10 mouse cellular contexts compared by ENCODE assay signal in the genomic region with DNA sequence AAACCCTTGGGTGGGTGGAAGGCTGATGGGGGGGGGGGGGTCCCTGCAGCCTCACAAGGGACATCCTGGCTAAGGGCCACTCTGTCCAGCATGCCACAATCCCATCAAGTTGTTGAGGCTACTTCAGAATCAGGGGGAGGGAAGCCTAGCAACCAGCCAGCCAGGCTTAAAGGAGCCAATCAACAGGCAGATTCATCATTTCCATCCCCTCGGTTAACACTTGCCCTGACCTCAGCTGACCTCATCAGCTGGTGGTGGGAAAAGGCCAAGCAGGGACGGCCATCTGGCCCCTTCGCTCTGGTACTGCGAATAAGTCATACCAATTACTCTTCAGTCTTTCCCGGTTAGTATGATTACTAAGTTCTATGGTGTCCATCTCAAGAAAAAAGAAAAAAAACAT. TPM values are rescaled to one million over a fixed set of nuclear protein-coding genes. Genes with fewer than 3 reads are reported as not detected.
DNase-seq lines count a peak whose midpoint lies in the region; ATAC-seq and TF ChIP-seq lines count a peak whose summit lies in the region.
"Had no signal": no experiment of that assay in that cellular context is flagged by ENCODE, and none has a peak within 500 bp of the region (broad histone marks: within the 10 kb centered on the region; RNA-seq: fewer than 3 reads in every experiment).

No protein-coding gene starts in this region.

- TF ChIP-seq CTCF in stomach, postnatal 0 days (IDR thresholded peaks at IDR 0.05; ENCODE audit: low read depth), result no peak

- H3K36me3 ChIP-seq in limb, embryonic 11.5 days (ENCODE audit: control insufficient read depth, insufficient read depth, low read length), result peaks cover 4% of the 10 kb centered on the region; the same call in 1 of the 2 replicates
- no peaks in the 10 kb centered on the region for H3K36me3 ChIP-seq in stomach, postnatal 0 days (ENCODE audit: control insufficient read depth, insufficient read depth, low read length)

- peaks cover 44% of the 10 kb centered on the region for H3K4me1 ChIP-seq in limb, embryonic 11.5 days (ENCODE audit: control insufficient read depth, insufficient read depth, low read length)
- peaks cover 2% of the 10 kb centered on the region; the same call in 1 of the 2 replicates for H3K4me1 ChIP-seq in stomach, postnatal 0 days (replicated peaks; ENCODE audit: control insufficient read depth, insufficient read depth)

- intact Hi-C loops in left cerebral cortex, postnatal 14 days (cut with DNase I), result no loop called here

- no peak for ATAC-seq in limb, embryonic 11.5 days (ENCODE audit: insufficient number of reproducible peaks, low FRiP score, low TSS enrichment, low read depth)
- ATAC-seq in stomach, postnatal 0 days (ENCODE audit: low FRiP score, low TSS enrichment), result no peak
- ATAC-seq: Patski had no signal

- no peaks in the 10 kb centered on the region for H3K27me3 ChIP-seq in limb, embryonic 11.5 days (ENCODE audit: control insufficient read depth, insufficient read depth, low read length)
- H3K27me3 ChIP-seq in stomach, postnatal 0 days (ENCODE audit: control insufficient read depth, insufficient read depth, low read length), result no peaks in the 10 kb centered on the region
- H3K27me3 ChIP-seq: Patski had no signal

- no peak overlapping the region for H3K27ac ChIP-seq in limb, embryonic 11.5 days (replicated peaks; ENCODE audit: low read depth, low read length)
- no peak overlapping the region for H3K27ac ChIP-seq in stomach, postnatal 0 days (replicated peaks)

- H3K4me2 ChIP-seq in limb, embryonic 11.5 days (ENCODE audit: low read depth, severe bottlenecking), result no peak overlapping the region
- no peak overlapping the region for H3K4me2 ChIP-seq in stomach, postnatal 0 days (replicated peaks; ENCODE audit: low read depth)

- no peak for TF ChIP-seq EP300 in stomach, postnatal 0 days (optimal IDR thresholded peaks at IDR 0.05)

- H3K9me3 ChIP-seq in limb, embryonic 11.5 days (ENCODE audit: control insufficient read depth, low read length), result no peaks in the 10 kb centered on the region
- H3K9me3 ChIP-seq in stomach, postnatal 0 days (ENCODE audit: control insufficient read depth, low read length), result no peaks in the 10 kb centered on the region

- H3K9ac ChIP-seq in limb, embryonic 11.5 days (ENCODE audit: low read length), result no peak overlapping the region; the same call in 1 of the 2 replicates
- H3K9ac ChIP-seq in stomach, postnatal 0 days (ENCODE audit: low read length), result no peak overlapping the region

- H3K4me3 ChIP-seq in limb, embryonic 11.5 days (ENCODE audit: low read depth, low read length), result no peak overlapping the region
- H3K4me3 ChIP-seq in stomach, postnatal 0 days (ENCODE audit: low read depth, low read length), result no peak overlapping the region

- 9% methylated on average over 5 of the region's 5 CpGs for WGBS in limb, embryonic 11.5 days
- whole genome bisulfite sequencing in stomach, postnatal 0 days, result 55% methylated on average over 5 of the region's 5 CpGs

- DNase-seq in gastrocnemius, postnatal 10 days, result peak; percentile 33
- DNase-seq in gastrocnemius, adult 8-10 months (ENCODE audit: low spot score in 2 of 2), result no peak
- peak; percentile 48 for DNase-seq in MN1 (ENCODE audit: low spot score)
- DNase-seq in embryo, embryonic 11 days, result peak; percentile 66
- peak; percentile 39 for DNase-seq in limb, embryonic 11.5 days (ENCODE audit: low spot score)
- DNase-seq in stomach, postnatal 0 days (ENCODE audit: low spot score), result no peak
- no peak for DNase-seq in ovary, adult 18-20 months (ENCODE audit: low spot score)
- DNase-seq in left cerebral cortex, postnatal 14 days (ENCODE audit: low spot score in 2 of 2), result no peak
- DNase-seq: lung, postnatal 4 days had no signal

RNA-seq across cellular contexts. Expression of a gene that starts 44.8 kb away (rescaled TPM):
- 10 to 100 TPM; 25.1 to 32.1 TPM for total RNA-seq in gastrocnemius, postnatal 10 days (2021)
- total RNA-seq in gastrocnemius, adult 8-10 months (2022), result 10 to 100 TPM; 14.2 to 17.6 (median 16.4) TPM
- 138 and 143 TPM in 2 replicates for polyA plus RNA-seq in limb, embryonic 11.5 days (2014; fragmentation: Nextera tagmentation; extraction: Ambion mirVana)
- polyA plus RNA-seq in stomach, postnatal 0 days (2015; fragmentation: Nextera tagmentation; extraction: Ambion mirVana), result 49.4 and 52.5 TPM in 2 replicates
- 10 to 100 TPM; 74.1 to 81.2 TPM for total RNA-seq in left cerebral cortex, postnatal 14 days (2021)

Comparison
In these comparisons a context has a peak if more than half of its experiments do, and no peak if none do; other contexts are left out.
1. DNase-seq: peak in gastrocnemius, postnatal 10 days (single experiment), MN1 (single experiment), embryo, embryonic 11 days (single experiment) and limb, embryonic 11.5 days (single experiment); none in gastrocnemius, adult 8-10 months (0 of 2), stomach, postnatal 0 days (single experiment), ovary, adult 18-20 months (single experiment) and left cerebral cortex, postnatal 14 days (0 of 2).